11 mouse cellular contexts compared by ENCODE assay signal in genomic region chr8:71282621-71283020, GRCm38 (mm10). TPM values are rescaled to one million over a fixed set of nuclear protein-coding genes. Genes with fewer than 3 reads are reported as not detected.
DNase-seq lines count a peak whose midpoint lies in the region; ATAC-seq and TF ChIP-seq lines count a peak whose summit lies in the region.
"Had no signal": no experiment of that assay in that cellular context is flagged by ENCODE, and none has a peak within 500 bp of the region (broad histone marks: within the 10 kb centered on the region; RNA-seq: fewer than 3 reads in every experiment).

No protein-coding gene starts in this region.

- H3K9ac ChIP-seq in heart, postnatal 0 days (replicated peaks; ENCODE audit: low read depth, low read length) = no peak overlapping the region
- H3K9ac ChIP-seq: neural tube, embryonic 12.5 days; stomach, embryonic 15.5 days had no signal

- H3K4me2 ChIP-seq in heart, postnatal 0 days (ENCODE audit: low read depth, low read length) = no peak overlapping the region
- H3K4me2 ChIP-seq: neural tube, embryonic 12.5 days; stomach, embryonic 15.5 days had no signal

- no peak for TF ChIP-seq EP300 in heart, postnatal 0 days (IDR thresholded peaks at IDR 0.05; ENCODE audit: low read depth)

- TF ChIP-seq CTCF in brain, embryonic 14.5 days (IDR thresholded peaks at IDR 0.05; ENCODE audit: borderline replicate concordance, extremely low read depth, insufficient read depth, insufficient read length) = no peak
- no peak for TF ChIP-seq CTCF in heart, postnatal 0 days (IDR thresholded peaks at IDR 0.05; ENCODE audit: low read depth)

- 25% methylated on average over 5 of the region's 5 CpGs for WGBS in heart, postnatal 0 days

- no peak overlapping the region for H3K4me3 ChIP-seq in heart, postnatal 0 days (ENCODE audit: low read depth, low read length)
- H3K4me3 ChIP-seq: neural tube, embryonic 12.5 days; stomach, embryonic 15.5 days had no signal

- TF ChIP-seq POLR2A in brain, embryonic 14.5 days (IDR thresholded peaks at IDR 0.05; ENCODE audit: borderline replicate concordance, extremely low read depth, insufficient read depth, insufficient read length, poor library complexity, severe bottlenecking) = no peak

- H3K27ac ChIP-seq in heart, postnatal 0 days (ENCODE audit: low read depth) = peak overlapping the region; percentile 88
- H3K27ac ChIP-seq: neural tube, embryonic 12.5 days; stomach, embryonic 15.5 days had no signal

- H3K4me1 ChIP-seq in heart, postnatal 0 days (ENCODE audit: control insufficient read depth, insufficient read depth) = peaks cover 35% of the 10 kb centered on the region
- H3K4me1 ChIP-seq: stomach, embryonic 15.5 days had no signal

- H3K36me3 ChIP-seq in heart, postnatal 0 days (replicated peaks; ENCODE audit: control insufficient read depth, insufficient read depth, low read length) = no peaks in the 10 kb centered on the region
- H3K36me3 ChIP-seq: neural tube, embryonic 12.5 days; stomach, embryonic 15.5 days had no signal

- peak; percentile 82 for ATAC-seq in heart, postnatal 0 days (ENCODE audit: insufficient read depth, low read depth)
- ATAC-seq: forebrain, embryonic 14.5 days had no signal

- peak; percentile 82 for DNase-seq in NIH3T3 (ENCODE audit: low read depth)
- peak; percentile 3 for DNase-seq in brain, embryonic 14.5 days (ENCODE audit: low read depth)
- peak; percentile 69 for DNase-seq in heart, postnatal 0 days (ENCODE audit: low spot score)
- DNase-seq in lung, postnatal 10 days = peak; percentile 66
- DNase-seq in urinary bladder, adult 2 months (ENCODE audit: low spot score) = no peak
- no peak for DNase-seq in right cerebral cortex, postnatal 36 days (ENCODE audit: low spot score in 2 of 2)
- no peak for DNase-seq in adrenal gland, adult 2 months
- DNase-seq: left cerebral cortex, postnatal 4 days had no signal

- no peaks in the 10 kb centered on the region for H3K9me3 ChIP-seq in heart, postnatal 0 days (replicated peaks; ENCODE audit: control insufficient read depth, low read length)
- H3K9me3 ChIP-seq: neural tube, embryonic 12.5 days; stomach, embryonic 15.5 days had no signal

- no peaks in the 10 kb centered on the region for H3K27me3 ChIP-seq in heart, postnatal 0 days (ENCODE audit: control insufficient read depth, insufficient read depth, low read length)
- H3K27me3 ChIP-seq: neural tube, embryonic 12.5 days; stomach, embryonic 15.5 days had no signal

RNA-seq across cellular contexts. Expression of gene Haus8, which starts 9.9 kb away (rescaled TPM):
- 25.9 and 28.2 TPM in 2 replicates for polyA plus RNA-seq in brain, embryonic 14.5 days (2012; rRNA removed)
- 50.6 and 53.9 TPM in 2 replicates for total RNA-seq in heart, postnatal 0 days (2014; rRNA removed; ENCODE audit: low replicate concordance)
- polyA plus RNA-seq in heart, postnatal 0 days (2015; fragmentation: Nextera tagmentation; extraction: Ambion mirVana) = 58.3 and 64.3 TPM in 2 replicates
- 7.6 and 8.4 TPM in 2 replicates for polyA plus RNA-seq in urinary bladder, adult 2 months (2012; rRNA removed)
- total RNA-seq in adrenal gland, adult 2 months (2021) = 10 to 100 TPM; 12.7 to 19.5 TPM
- polyA plus RNA-seq in adrenal gland, adult 2 months (2012; rRNA removed) = 3.7 and 4.7 TPM in 2 replicates

RNA-seq across cellular contexts. Expression of gene Myo9b, which starts 10.1 kb away (rescaled TPM):
- polyA plus RNA-seq in brain, embryonic 14.5 days (2012; rRNA removed) = 30.8 and 51.9 TPM in 2 replicates
- total RNA-seq in heart, postnatal 0 days (2014; rRNA removed; ENCODE audit: low replicate concordance) = 35.0 and 40.7 TPM in 2 replicates
- polyA plus RNA-seq in heart, postnatal 0 days (2015; fragmentation: Nextera tagmentation; extraction: Ambion mirVana) = 6.7 and 7.1 TPM in 2 replicates
- polyA plus RNA-seq in urinary bladder, adult 2 months (2012; rRNA removed) = 12.4 and 23.8 TPM in 2 replicates
- total RNA-seq in adrenal gland, adult 2 months (2021) = 10 to 100 TPM; 32.6 to 34.1 TPM
- polyA plus RNA-seq in adrenal gland, adult 2 months (2012; rRNA removed) = 19.2 and 24.3 TPM in 2 replicates

Comparison
In these comparisons a context has a peak if more than half of its experiments do, and no peak if none do; other contexts are left out.
1. DNase-seq: peak in NIH3T3 (single experiment), brain, embryonic 14.5 days (single experiment), heart, postnatal 0 days (single experiment) and lung, postnatal 10 days (single experiment); none in urinary bladder, adult 2 months (single experiment), right cerebral cortex, postnatal 36 days (0 of 2) and adrenal gland, adult 2 months (single experiment).